Mouse (Mus musculus) A20 (cell line): ENCODE measurements at regions not wholly inside any gene's neighbourhood (a gene's known extent, or its start where the extent isn't known, plus 50 kb on each side); places are given as distances from the start of the nearest gene placed in this dataset.
A peak's percentile ranks its signal among the peaks of the same experiment; 100 is the strongest.

Experiments used
- DNase-seq: peaks from one replicate; pipeline ENCODE4 v3.0.0-alpha.2; 2011; ENCODE audit warnings: low read depth, low spot score

DNA sequence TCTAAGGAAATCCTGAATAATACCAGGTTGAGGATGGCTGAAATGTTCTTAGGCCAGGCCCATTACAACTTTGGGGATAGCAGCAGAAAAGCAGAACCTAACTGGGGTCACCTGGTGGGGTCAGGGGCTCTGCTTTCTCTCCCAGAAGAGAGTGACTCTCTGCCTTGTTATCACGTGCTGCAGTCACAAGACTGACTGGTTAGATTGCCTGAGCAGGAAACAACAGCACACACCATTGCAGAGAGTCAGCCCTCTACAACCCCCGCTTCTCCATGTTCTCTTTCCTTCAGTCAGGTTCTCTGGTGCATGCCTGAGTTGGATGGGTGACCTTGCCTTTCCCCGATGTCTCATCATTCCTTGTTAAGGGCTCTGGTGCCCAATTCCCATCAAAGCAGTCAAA lies 91.2 kb upstream of the Hsd17b12 start:
- DNase-seq = no peak

GRCm38 (mm10) chr2:94246851-94247471 lies 89.2 kb upstream of the Hsd17b12 start:
- no peak for DNase-seq

- DNase-seq = no peak
Measured at GRCm38 (mm10) chr2:94246180-94246611, 88.4 kb upstream of the Hsd17b12 start.

GRCm38 (mm10) chr2:94245305-94245959 lies 87.7 kb upstream of the Hsd17b12 start:
- peak; percentile 67 for DNase-seq

DNA sequence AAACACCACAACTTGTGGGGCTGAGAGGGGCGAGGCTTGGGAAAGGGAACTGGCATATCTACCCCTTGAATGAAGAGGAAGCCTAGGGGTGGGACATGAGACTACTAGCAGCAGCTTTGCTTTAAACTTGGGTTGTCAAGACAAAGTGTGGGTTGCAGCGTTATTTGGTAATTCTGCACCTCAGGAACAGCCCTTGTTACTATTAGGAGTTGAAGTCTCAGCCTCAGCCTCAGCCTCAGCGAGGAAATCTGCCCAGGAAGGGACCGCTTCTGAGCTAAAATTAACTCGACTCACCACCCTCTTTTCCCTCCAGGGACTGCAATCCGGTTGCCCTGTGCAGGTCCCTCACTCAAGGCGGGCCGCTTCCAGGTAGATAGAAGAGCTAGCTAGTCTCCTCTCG lies 86.4 kb upstream of the Hsd17b12 start:
- no peak for DNase-seq

- DNase-seq = no peak
Measured at GRCm38 (mm10) chr2:94243053-94243916, 85.5 kb upstream of the Hsd17b12 start.

- DNase-seq = no peak
Measured at GRCm38 (mm10) chr2:94242406-94243052, 84.8 kb upstream of the Hsd17b12 start.

GRCm38 (mm10) chr2:94242051-94242397 lies 84.3 kb upstream of the Hsd17b12 start:
- DNase-seq = no peak

DNA sequence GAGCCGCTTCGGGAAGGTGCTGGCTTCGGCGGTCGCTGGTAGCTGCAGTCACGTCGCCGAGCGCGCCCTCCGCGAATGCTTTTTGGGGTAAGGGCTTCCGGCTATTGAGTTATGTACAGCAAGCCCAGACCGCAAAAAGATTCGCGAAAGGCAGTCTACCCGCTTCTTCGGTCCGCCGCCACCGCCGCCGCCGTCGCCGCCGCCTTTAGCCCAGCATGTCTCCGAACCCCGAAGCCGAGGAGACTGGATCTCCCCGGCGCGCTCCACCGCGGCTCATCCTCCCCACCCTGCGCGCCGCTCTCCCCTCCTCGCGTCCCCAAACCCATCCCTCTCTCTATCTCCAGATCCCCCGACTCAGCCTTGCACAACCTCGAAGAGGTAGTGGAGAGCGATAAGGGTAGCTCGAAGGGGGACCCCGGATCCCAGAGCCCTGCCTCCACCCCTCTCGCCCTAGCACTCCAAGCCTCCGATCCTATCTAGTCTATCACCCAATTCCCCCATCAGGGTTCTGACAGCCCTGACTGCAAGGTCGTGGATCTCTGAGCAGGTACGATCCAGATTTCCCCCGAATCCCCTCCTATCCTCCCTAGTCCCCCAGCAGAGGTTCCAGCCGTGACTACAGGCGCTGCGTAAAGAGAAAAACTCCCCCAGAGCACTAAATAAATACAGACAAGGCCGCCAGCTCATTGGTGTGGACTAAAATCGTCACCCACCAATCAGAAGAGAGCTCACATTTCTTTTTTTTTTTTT lies 83.7 kb upstream of the Hsd17b12 start:
- no peak for DNase-seq

- DNase-seq = no peak
Measured at GRCm38 (mm10) chr2:94240411-94240810, 82.6 kb upstream of the Hsd17b12 start.

DNA sequence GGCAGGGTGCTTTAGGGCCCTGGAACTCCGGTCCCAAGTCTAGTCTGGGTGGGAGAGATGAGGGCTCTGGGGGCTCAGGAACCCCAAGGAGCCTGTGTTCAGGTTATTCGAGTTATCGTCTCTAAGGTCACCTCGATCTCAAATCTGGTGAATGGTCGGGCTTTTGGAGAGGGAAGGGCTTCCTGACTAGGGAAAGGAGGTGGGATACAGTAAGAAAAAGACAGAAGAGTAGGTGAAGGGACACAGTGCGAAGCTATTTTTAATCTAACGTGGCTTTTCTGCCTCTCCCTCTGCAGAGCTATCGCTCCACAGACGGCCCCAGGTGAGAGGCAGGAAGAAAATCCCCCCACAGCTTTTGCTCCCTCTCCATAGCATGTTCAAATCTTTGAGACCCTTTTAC lies 81.8 kb upstream of the Hsd17b12 start:
- DNase-seq = no peak

GRCm38 (mm10) chr2:94236479-94236878 lies 78.7 kb upstream of the Hsd17b12 start:
- DNase-seq = peak; percentile 7

- no peak for DNase-seq
Measured at GRCm38 (mm10) chr2:94233597-94233996, 75.8 kb upstream of the Hsd17b12 start.

GRCm38 (mm10) chr2:94219421-94219820 lies 61.7 kb upstream of the Hsd17b12 start:
- DNase-seq = peak; percentile 23

DNA sequence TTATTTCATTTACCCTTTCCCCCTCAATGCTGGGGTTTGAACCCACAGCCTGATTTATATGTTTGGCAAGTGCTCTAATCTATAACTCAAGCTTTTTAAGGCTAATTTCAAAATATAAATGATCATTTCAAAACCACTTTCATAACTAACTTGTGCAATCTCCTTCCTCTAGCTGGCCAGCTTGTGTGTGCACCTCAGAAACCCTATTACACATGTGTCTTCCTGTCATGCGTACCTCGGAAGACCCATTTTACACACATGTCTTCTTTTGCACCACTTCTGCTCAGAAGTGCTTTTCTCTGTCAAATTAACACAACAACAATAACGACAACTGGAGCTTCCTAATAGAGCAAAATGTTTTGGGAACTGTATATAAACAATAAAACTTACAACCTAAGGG lies 59.7 kb upstream of the Hsd17b12 start:
- no peak for DNase-seq

DNA sequence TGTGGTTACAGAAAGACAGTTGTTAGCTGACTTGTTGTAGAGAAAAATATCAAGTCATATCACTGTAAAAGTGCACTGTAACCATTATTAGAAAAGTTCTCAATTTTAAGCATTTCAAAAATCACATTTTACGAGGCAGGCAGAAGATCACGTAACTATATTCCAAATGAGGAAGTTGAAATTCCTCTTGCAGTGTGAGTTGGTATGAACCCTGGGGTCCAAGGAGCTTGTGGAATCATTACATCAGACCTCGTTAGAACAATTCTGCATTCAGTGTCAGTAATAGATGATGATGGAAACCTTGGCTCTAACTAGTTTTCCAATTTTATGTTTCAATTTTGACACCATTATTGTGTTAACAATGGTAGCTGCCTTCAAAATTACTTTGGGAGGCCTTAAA lies 57.7 kb upstream of the Hsd17b12 start:
- DNase-seq = no peak
